Mouse (Mus musculus): ENCODE results near the gene Hrh3. TPM values are rescaled to one million over a fixed set of nuclear protein-coding genes. Genes with fewer than 3 reads are reported as not detected.

Gene Hrh3
- polyA plus RNA-seq, 1 experiment from 2014 or later = 1.5 TPM

GRCm38 (mm10) chr2:180097585-180097984, 6.7 kb downstream of the Hrh3 start:
- Histone ChIP-seq H3K9me3 (ENCODE audit: control insufficient read depth, low read length) (no peaks in the 10 kb centered on the region), H3K27ac (ENCODE audit: low read depth, low read length) (no peak overlapping the region), H3K4me1 (ENCODE audit: control insufficient read depth, insufficient read depth, low read length) (peaks cover 3% of the 10 kb centered on the region; the same call in 1 of the 2 replicates), H3K36me3 (ENCODE audit: control insufficient read depth, insufficient read depth, low read length) (no peaks in the 10 kb centered on the region), H3K4me2 (ENCODE audit: low read depth, low read length) (no peak overlapping the region), H3K27me3 (ENCODE audit: control insufficient read depth, insufficient read depth, low read length) (peaks cover 11% of the 10 kb centered on the region; the same call in 1 of the 2 replicates), H3K4me3 (ENCODE audit: low read depth, low read length) (no peak overlapping the region), H3K9ac (replicated peaks; ENCODE audit: low read depth, low read length) (no peak overlapping the region)
- WGBS = 30% methylated on average over 3 of the region's 3 CpGs
- no peak for ATAC-seq (ENCODE audit: low read depth)

DNA sequence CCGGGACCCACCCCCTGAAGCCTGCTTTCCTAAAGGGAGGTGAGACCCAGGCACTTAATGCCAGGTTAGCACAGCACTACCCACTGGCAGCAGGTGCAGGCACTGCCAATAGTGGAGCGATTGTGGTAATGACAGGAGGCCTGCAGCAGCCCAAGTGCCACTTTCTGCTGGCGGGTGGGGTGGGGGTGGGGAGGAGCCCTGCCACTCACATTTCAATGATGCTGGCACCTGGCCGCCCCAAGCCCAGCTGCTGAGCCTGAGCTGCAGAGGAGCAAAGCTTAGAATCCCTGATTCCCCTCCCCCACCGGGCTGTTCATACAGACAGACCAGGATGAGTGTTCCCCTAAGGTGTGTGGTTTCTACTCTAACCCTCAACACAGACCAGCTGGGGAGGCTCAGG, 8.6 kb downstream of the Hrh3 start:
- Histone ChIP-seq H3K27ac (ENCODE audit: low read depth, low read length) (no peak overlapping the region), H3K4me3 (ENCODE audit: low read depth, low read length) (no peak overlapping the region), H3K9ac (replicated peaks; ENCODE audit: low read depth, low read length) (no peak overlapping the region), H3K4me2 (ENCODE audit: low read depth, low read length) (no peak overlapping the region), H3K27me3 (ENCODE audit: control insufficient read depth, insufficient read depth, low read length) (peaks cover 3% of the 10 kb centered on the region; the same call in 1 of the 2 replicates), H3K36me3 (ENCODE audit: control insufficient read depth, insufficient read depth, low read length) (no peaks in the 10 kb centered on the region), H3K9me3 (ENCODE audit: control insufficient read depth, low read length) (no peaks in the 10 kb centered on the region), H3K4me1 (ENCODE audit: control insufficient read depth, insufficient read depth, low read length) (peaks cover 3% of the 10 kb centered on the region; the same call in 1 of the 2 replicates)
- 28% methylated on average over 5 of the region's 5 CpGs for WGBS
- ATAC-seq (ENCODE audit: low read depth) = 0 out of 2 replicates have a peak, but pooled peaks have one; percentile 36

- Histone ChIP-seq H3K4me1 (ENCODE audit: control insufficient read depth, insufficient read depth, low read length) (no peaks in the 10 kb centered on the region), H3K9ac (replicated peaks; ENCODE audit: low read depth, low read length) (no peak overlapping the region), H3K27ac (ENCODE audit: low read depth, low read length) (no peak overlapping the region), H3K4me2 (ENCODE audit: low read depth, low read length) (no peak overlapping the region), H3K27me3 (ENCODE audit: control insufficient read depth, insufficient read depth, low read length) (no peaks in the 10 kb centered on the region), H3K9me3 (ENCODE audit: control insufficient read depth, low read length) (no peaks in the 10 kb centered on the region), H3K36me3 (ENCODE audit: control insufficient read depth, insufficient read depth, low read length) (0 out of 2 replicates have a peak, but pooled peaks cover 3% of the 10 kb centered on the region), H3K4me3 (ENCODE audit: low read depth, low read length) (no peak overlapping the region)
- WGBS = 72% methylated on average over 11 of the region's 11 CpGs
- no peak for ATAC-seq (ENCODE audit: low read depth)
These were observed 14.0 kb downstream of the Hrh3 start for GRCm38 (mm10) chr2:180090285-180090684.

DNA sequence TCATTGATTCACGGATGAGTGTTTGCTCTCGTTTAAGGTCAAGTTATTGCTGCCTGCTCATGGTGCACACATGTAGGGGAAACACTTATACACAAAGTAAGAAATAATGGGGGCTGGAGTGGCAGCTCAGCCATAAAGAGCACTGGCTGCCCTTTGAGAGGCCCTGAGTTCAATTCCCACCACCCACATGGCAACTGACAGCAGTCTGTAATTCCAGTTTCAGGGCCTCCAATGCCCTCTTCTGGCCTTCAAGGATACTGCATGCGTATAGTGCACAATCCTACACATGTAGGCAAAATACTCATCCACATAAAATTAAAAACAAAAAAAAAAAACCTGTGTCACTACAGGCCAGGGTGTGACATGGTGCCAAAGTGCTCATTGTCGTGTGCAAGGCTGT, 16.8 kb downstream of the Hrh3 start:
- Histone ChIP-seq H3K9ac (replicated peaks; ENCODE audit: low read depth, low read length) (no peak overlapping the region), H3K4me2 (ENCODE audit: low read depth, low read length) (no peak overlapping the region)
- WGBS = 88% methylated on average over 4 of the region's 4 CpGs

DNA sequence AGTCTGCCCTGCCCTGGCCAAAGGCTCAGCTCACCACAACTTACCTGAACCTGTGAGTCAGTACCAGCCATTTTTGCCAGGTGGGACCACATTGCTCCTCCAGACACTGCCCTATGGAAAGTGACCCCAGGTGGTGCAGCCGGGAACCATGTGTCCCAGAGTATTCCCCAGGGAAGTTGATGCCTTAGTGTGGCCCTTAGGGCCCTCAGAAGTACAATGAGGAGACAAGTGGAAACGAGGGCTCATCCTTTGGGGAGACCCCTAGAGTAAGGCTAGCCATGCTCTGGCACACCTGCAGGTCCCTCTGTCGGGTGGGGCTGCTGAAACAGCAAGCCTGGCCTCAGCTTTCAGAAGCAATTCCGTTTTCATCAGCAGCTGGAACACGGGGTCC, 17.7 kb downstream of the Hrh3 start:
- Histone ChIP-seq H3K9me3 (ENCODE audit: control insufficient read depth, low read length) (no peaks in the 10 kb centered on the region), H3K27ac (ENCODE audit: low read depth, low read length) (no peak overlapping the region), H3K4me1 (ENCODE audit: control insufficient read depth, insufficient read depth, low read length) (no peaks in the 10 kb centered on the region), H3K4me3 (ENCODE audit: low read depth, low read length) (no peak overlapping the region), H3K9ac (replicated peaks; ENCODE audit: low read depth, low read length) (no peak overlapping the region), H3K36me3 (ENCODE audit: control insufficient read depth, insufficient read depth, low read length) (peaks cover 14% of the 10 kb centered on the region; the same call in 1 of the 2 replicates), H3K27me3 (ENCODE audit: control insufficient read depth, insufficient read depth, low read length) (no peaks in the 10 kb centered on the region), H3K4me2 (ENCODE audit: low read depth, low read length) (no peak overlapping the region)
- no peak for ATAC-seq (ENCODE audit: low read depth)
- WGBS = 80% methylated on average over 5 of the region's 5 CpGs

More for the DNA sequence above, 16.8 kb downstream of the Hrh3 start:
- no peak overlapping the region for H3K27ac ChIP-seq (ENCODE audit: low read depth, low read length)
- ATAC-seq (ENCODE audit: low read depth) = no peak
- H3K36me3 ChIP-seq (ENCODE audit: control insufficient read depth, insufficient read depth, low read length) = peaks cover 14% of the 10 kb centered on the region; the same call in 1 of the 2 replicates
- no peaks in the 10 kb centered on the region for H3K9me3 ChIP-seq (ENCODE audit: control insufficient read depth, low read length)
- no peaks in the 10 kb centered on the region for H3K27me3 ChIP-seq (ENCODE audit: control insufficient read depth, insufficient read depth, low read length)
- no peaks in the 10 kb centered on the region for H3K4me1 ChIP-seq (ENCODE audit: control insufficient read depth, insufficient read depth, low read length)
- no peak overlapping the region for H3K4me3 ChIP-seq (ENCODE audit: low read depth, low read length)

DNA sequence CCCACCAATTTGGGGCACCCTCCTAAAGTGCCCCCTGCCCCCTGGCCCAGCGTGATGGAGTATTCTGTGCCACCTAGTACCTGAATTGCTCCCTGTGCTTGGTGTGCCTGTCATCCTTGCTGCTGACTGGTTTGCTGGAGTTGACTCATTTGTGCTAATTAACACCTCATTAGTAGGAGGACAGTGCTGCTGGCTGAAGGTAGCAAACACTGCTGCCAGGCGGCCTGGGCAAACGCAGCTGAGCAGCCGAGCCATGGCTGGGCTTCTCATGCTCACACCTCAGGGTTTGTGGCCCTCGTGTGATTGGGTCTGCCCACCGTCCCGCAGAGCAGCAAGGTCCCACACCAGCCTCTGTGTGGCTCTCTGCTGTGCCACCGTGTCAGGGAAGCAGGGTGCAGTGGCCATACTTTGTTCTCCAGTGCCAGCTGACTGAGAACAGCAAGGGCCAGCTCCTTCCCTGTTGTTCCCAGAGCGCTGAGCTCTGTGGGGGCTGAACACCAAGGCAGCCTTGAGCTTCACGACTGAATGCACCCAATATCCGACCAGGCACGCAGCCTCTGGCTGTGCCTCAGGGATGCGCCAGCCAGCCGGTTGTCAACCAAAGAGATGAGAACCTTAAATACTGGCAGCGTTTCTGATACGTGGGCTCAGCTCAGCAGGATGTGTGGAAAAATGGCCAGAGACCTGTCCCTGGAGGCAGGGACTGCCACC, 18.2 kb downstream of the Hrh3 start:
- WGBS = 69% methylated on average over 16 of the region's 16 CpGs
- H3K27me3 ChIP-seq (ENCODE audit: control insufficient read depth, insufficient read depth, low read length) = no peaks in the 10 kb centered on the region
- peaks cover 14% of the 10 kb centered on the region; the same call in 1 of the 2 replicates for H3K36me3 ChIP-seq (ENCODE audit: control insufficient read depth, insufficient read depth, low read length)
- no peak overlapping the region for H3K27ac ChIP-seq (ENCODE audit: low read depth, low read length)
- no peaks in the 10 kb centered on the region for H3K9me3 ChIP-seq (ENCODE audit: control insufficient read depth, low read length)
- no peak for ATAC-seq (ENCODE audit: low read depth)
- no peak overlapping the region for H3K4me3 ChIP-seq (ENCODE audit: low read depth, low read length)
- H3K4me2 ChIP-seq (ENCODE audit: low read depth, low read length) = no peak overlapping the region
- no peak overlapping the region for H3K9ac ChIP-seq (replicated peaks; ENCODE audit: low read depth, low read length)
- H3K4me1 ChIP-seq (ENCODE audit: control insufficient read depth, insufficient read depth, low read length) = no peaks in the 10 kb centered on the region

DNA sequence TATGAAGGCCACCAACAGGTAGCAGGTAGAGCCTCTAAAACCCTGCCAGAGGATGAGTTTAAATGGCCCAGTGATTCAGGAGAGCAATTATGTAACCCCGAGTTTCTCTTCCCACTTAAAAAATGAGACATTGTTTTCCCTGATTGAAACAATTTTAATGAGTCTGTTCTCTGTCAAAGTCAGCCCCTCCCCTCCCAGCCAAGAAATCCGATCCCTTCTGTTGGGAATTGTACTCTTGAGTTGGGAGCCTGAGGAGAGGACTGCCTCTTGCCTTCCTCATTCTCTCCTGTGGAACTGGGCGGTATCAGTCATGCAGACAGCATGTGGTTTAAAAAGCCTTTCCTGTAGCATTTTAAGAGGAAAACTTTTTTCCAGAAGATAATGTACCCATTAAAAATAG, 19.7 kb downstream of the Hrh3 start:
- no peak for ATAC-seq (ENCODE audit: low read depth)
- H3K27me3 ChIP-seq (ENCODE audit: control insufficient read depth, insufficient read depth, low read length) = no peaks in the 10 kb centered on the region
- no peak overlapping the region for H3K4me2 ChIP-seq (ENCODE audit: low read depth, low read length)
- H3K9me3 ChIP-seq (ENCODE audit: control insufficient read depth, low read length) = no peaks in the 10 kb centered on the region
- no peaks in the 10 kb centered on the region for H3K4me1 ChIP-seq (ENCODE audit: control insufficient read depth, insufficient read depth, low read length)
- no peak overlapping the region for H3K27ac ChIP-seq (ENCODE audit: low read depth, low read length)
- H3K9ac ChIP-seq (replicated peaks; ENCODE audit: low read depth, low read length) = no peak overlapping the region
- WGBS = 44% methylated on average over 3 of the region's 3 CpGs
- H3K4me3 ChIP-seq (ENCODE audit: low read depth, low read length) = no peak overlapping the region
- peaks cover 14% of the 10 kb centered on the region; the same call in 1 of the 2 replicates for H3K36me3 ChIP-seq (ENCODE audit: control insufficient read depth, insufficient read depth, low read length)

DNA sequence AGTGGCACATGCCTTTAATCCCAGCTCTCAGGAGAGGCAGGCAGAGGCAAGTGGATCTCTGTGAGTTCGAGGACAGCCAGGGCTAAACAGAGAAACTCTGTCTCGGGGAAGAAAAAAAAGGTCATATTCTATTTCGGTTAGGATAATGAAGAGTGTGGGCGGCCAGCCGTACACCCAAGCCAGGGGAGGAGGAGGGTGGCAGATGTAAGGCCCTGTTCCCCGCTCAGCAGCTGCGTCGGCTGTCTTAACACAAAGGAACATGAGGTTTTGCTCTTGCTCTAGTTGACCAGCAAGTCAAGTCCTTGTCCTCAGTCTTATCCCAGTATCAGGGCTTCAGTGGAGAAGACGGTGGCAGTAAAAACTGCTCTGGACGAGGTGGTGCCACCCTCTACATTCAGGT, 21.2 kb downstream of the Hrh3 start:
- Histone ChIP-seq H3K27ac (ENCODE audit: low read depth, low read length) (no peak overlapping the region), H3K27me3 (ENCODE audit: control insufficient read depth, insufficient read depth, low read length) (no peaks in the 10 kb centered on the region), H3K4me1 (ENCODE audit: control insufficient read depth, insufficient read depth, low read length) (no peaks in the 10 kb centered on the region), H3K9me3 (ENCODE audit: control insufficient read depth, low read length) (no peaks in the 10 kb centered on the region), H3K9ac (replicated peaks; ENCODE audit: low read depth, low read length) (no peak overlapping the region), H3K4me3 (ENCODE audit: low read depth, low read length) (no peak overlapping the region), H3K4me2 (ENCODE audit: low read depth, low read length) (no peak overlapping the region), H3K36me3 (ENCODE audit: control insufficient read depth, insufficient read depth, low read length) (peaks cover 14% of the 10 kb centered on the region; the same call in 1 of the 2 replicates)
- no peak for ATAC-seq (ENCODE audit: low read depth)
- 93% methylated on average over 10 of the region's 10 CpGs for WGBS

DNA sequence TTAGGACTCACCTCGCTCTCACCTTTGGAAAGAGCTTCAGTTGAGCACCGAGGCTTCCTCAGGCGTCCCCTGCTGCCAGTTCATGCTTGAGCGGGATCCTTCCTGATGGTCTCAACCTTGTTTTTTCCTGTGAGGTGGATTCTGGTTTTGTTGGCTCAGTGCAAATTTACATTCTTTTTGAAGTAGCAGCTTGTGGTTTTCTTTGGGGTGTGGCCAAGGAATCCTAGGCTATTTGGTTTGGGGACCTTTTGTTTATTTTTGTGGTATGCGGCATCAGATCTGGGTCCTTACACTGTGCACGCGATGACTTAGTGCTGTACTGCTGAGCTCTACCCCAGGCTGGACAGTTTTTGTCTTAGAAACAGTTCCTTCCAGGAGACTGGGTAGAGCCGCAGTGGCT, 23.6 kb downstream of the Hrh3 start:
- Histone ChIP-seq H3K36me3 (ENCODE audit: control insufficient read depth, insufficient read depth, low read length) (peaks cover 11% of the 10 kb centered on the region; the same call in 1 of the 2 replicates), H3K27ac (ENCODE audit: low read depth, low read length) (no peak overlapping the region), H3K4me2 (ENCODE audit: low read depth, low read length) (no peak overlapping the region), H3K27me3 (ENCODE audit: control insufficient read depth, insufficient read depth, low read length) (no peaks in the 10 kb centered on the region), H3K4me3 (ENCODE audit: low read depth, low read length) (no peak overlapping the region), H3K9ac (replicated peaks; ENCODE audit: low read depth, low read length) (no peak overlapping the region), H3K4me1 (ENCODE audit: control insufficient read depth, insufficient read depth, low read length) (no peaks in the 10 kb centered on the region), H3K9me3 (ENCODE audit: control insufficient read depth, low read length) (no peaks in the 10 kb centered on the region)
- WGBS = 88% methylated on average over 8 of the region's 8 CpGs
- ATAC-seq (ENCODE audit: low read depth) = no peak

Data from neural tube, embryonic 14.5 days (tissue).